Mouse (Mus musculus): ENCODE data around the gene Phkg2.
A peak's percentile ranks its signal among the peaks of the same experiment; 100 is the strongest.
"Not testable (repeated sequence)": the region's sequence is repeated elsewhere in the genome, so short reads cannot be mapped to it uniquely, and the experiment has no call there.

Gene Phkg2

DNA sequence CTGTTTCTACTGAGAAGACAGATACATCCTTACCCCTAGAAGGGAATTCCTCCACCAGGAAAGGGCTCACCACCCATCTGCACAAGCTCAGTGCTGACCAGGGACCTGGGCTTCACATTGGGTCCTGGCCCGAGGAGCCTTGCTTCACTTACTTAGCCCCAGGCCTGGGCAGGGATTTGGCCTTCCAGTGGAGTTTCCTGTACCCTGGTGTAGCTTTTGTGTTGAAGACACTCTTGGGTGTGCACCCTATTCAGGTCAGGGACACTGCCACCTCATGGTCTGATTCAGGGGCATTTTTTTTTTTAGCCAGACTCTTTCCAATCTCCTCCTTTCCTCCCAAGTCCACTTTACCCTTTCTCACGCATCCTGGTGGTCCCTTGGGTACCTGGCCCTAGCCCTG, 29.8 kb downstream of the Phkg2 start:
- DNase-seq (ENCODE audit: low spot score in 2 of 2), result no peak

GRCm38 (mm10) chr7:127604256-127604655, 31.1 kb downstream of the Phkg2 start:
- no peak for DNase-seq (ENCODE audit: low spot score in 2 of 2)

DNA sequence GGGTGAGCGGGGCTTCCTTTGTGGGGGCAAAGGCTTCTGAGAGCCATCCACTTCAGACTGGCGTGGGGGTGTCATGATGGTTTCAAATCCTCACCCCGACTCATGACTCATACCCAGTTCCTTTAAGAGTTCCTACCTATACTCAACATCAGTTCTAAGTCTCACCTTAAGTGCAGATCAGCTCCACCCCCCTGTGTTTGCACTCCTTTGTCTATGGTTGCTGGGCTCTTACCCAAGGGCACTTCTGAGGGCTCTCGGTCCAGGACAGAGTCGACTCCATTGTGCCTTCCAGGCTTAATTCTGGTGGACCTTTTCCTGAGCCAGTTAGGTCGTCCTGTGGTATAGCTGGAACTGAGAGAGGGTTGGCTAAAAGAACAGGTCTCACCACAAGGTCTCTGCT, 34.0 kb downstream of the Phkg2 start:
- no peak for DNase-seq (ENCODE audit: low spot score in 2 of 2)

GRCm38 (mm10) chr7:127611011-127611410, 37.9 kb downstream of the Phkg2 start:
- DNase-seq (ENCODE audit: low spot score in 2 of 2), result no peak

DNA sequence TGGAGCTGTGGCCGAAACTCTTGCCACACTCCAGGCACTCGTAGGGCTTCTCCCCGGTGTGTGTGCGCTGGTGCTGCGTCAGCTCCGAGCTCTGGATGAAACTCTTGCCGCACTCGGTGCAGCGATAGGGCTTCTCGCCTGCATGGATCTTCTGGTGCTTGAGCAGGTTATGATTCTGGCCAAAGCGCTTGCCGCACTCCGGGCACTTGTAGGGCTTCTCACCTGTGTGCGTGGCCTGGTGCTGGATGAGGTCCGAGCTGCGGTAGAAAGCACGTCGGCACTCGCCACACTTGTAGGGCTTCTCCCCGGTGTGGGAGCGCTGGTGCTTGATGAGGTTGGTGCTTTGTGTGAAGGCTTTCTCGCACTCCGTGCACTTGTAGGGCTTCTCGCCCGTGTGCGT, 38.4 kb downstream of the Phkg2 start:
- DNase-seq (ENCODE audit: low spot score in 2 of 2), result no peak

DNA sequence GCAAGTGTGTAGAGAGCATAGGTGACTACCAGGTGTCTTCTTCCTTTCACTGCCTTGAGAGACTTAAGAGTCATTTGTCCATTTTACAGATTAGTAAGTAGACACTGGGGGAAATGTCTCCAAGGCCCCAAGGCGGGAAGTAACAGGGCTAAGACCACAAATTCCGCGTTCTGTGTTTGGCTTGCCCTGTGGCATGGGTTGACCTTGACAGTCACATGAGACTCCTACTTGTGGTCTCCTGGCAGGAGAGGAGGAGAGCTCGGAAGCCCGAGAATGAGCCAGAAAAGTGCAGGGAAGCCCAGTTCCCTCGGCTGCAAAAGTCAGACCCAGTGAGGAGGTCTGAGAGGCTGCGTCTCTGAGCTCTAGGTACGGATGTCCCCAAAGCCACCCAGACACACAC, 40.4 kb downstream of the Phkg2 start:
- DNase-seq (ENCODE audit: low spot score in 2 of 2), result no peak

DNA sequence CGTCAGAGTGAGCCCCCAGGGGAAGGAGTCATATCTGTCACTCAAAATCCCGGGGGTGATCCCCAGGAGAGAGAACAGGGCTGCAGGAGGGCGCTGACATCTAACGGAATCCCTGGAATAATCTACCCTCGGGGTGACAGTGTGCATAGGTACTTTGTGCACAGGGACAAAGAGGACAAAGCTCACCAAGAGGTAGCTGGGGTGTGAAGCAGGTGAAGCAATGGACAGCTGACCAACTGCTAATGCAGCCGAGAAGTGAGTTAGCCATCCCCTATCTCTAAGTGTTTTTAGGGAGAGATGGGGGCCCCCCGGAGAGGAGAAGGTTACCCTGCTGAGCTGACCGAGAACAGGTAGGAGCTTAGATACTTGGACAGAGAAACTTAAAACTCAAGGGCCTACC, 41.0 kb downstream of the Phkg2 start:
- DNase-seq (ENCODE audit: low spot score in 2 of 2), result no peak

DNA sequence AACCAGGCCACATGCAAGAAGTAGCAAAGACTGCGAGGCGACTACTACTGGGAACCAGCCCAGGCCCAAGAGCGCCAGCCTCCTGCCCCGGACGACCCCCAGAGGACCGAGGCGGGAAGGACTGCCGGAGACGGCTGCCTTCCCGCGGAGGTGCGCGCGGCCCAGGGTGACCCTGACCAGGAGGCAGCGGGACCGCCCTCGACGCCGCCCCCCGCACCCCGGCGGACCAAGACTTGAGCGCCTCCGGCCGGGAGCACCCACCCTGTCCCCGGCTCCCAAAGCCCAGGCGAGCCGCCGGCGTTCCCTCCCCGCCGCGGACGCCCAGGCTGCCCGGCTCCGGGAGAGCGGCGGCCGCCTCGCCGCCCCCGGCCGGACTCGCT, 41.4 kb downstream of the Phkg2 start:
- DNase-seq (ENCODE audit: low spot score in 2 of 2), result no peak

- peak; percentile 52 to 82 for DNase-seq (ENCODE audit: low spot score in 2 of 2)
Measured at GRCm38 (mm10) chr7:127614891-127615843, 42.0 kb downstream of the Phkg2 start, which contains the start of gene Zfp629. Zfp629 (minus strand) TSS chr7:127615797.

- no peak for DNase-seq (ENCODE audit: low spot score in 2 of 2)
Measured at GRCm38 (mm10) chr7:127616336-127616735, 43.2 kb downstream of the Phkg2 start.

DNA sequence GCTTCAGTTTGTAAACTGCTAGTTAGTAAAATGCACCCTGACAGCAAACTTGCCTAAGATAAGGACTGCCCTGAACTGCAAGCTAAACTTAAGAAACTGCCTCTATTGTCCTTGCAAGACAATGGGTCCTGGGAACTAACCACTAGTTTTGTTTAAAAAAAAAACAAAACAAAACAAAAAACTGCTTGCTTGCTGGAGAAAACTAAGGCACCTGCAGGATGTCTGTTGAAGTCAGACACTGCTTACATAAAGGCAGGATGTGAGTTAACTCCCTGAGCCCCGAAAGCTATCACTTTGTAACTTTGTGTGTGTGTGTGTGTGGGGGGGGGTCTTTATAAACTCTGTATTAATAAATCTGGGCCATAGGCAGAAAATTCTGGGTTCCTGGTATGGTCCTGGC, 43.7 kb downstream of the Phkg2 start:
- DNase-seq (ENCODE audit: low spot score in 2 of 2), result no peak

DNA sequence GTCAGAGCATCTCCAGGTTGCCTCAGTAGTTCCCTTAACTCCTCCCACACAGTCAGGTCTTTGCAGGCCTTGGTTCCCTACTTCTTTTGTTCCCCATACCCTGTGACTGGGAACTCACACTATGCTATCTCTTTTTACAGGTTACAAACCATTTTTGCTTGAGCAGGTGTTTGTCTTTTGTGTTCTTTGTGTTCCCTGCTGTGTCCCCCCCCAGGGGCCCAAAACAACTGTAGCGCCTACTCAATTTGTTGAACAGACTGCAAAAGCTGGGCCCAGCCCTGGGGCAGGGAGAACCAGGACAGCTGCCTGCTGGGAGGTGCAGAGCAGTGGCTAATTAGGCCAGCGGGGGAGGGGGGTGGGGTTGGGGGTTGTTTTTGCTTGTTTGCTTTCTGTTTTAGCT, 44.8 kb downstream of the Phkg2 start:
- DNase-seq (ENCODE audit: low spot score in 2 of 2), result no peak

GRCm38 (mm10) chr7:127618402-127618801, 45.3 kb downstream of the Phkg2 start:
- DNase-seq (ENCODE audit: low spot score in 2 of 2), result not testable (repeated sequence)

- no peak for DNase-seq (ENCODE audit: low spot score in 2 of 2)
Measured at GRCm38 (mm10) chr7:127626039-127626438, 52.9 kb downstream of the Phkg2 start.

DNA sequence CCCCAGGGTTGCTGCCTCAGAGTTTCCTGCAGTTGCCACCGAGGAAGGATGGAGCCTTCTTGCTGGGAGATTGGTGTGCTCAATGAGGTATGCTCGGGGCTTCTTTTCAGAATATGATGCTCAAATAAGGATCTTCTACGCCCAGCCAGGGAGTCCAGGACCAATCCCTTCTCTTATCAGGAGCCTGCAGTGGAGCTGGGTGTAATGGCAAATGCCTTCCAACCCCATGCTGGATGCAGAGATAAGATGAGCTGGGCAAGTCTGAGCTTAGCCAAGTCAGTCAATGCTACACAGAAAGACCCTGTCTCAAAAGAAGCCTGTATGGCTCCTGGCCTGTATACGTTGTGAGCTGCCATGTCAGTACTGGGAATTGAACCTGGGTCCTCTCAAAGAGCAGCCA, 53.3 kb downstream of the Phkg2 start:
- no peak for DNase-seq (ENCODE audit: low spot score in 2 of 2)

GRCm38 (mm10) chr7:127628646-127629045, 55.5 kb downstream of the Phkg2 start:
- no peak for DNase-seq (ENCODE audit: low spot score in 2 of 2)

DNA sequence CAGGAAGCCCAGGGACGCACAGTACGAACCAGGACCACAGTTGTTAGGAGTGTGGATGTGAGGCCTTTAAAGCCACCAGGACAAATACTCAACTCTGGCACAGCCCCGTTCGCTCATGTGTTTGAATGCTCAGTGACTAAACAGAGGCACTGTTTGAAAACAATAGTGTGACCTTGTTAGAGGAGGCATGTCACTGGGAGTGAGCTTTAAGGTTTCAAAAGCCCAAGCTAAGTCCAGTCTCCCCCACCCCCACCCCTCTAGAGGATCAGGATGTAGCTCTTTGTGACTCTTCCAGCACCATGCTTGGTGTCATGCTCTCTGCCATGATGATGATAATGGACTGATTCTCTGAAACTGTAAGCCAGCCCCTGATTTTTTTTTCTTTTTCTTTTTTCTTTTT, 58.3 kb downstream of the Phkg2 start:
- no peak for DNase-seq (ENCODE audit: low spot score in 2 of 2)
